Mouse (Mus musculus) liver, postnatal 0 days (tissue): Measurements from ENCODE around the gene 1700016H13Rik. TPM values are rescaled to one million over a fixed set of nuclear protein-coding genes. Genes with fewer than 3 reads are reported as not detected.

ENCODE experiments used
- ATAC-seq: fragments of 200-750 bp; cut with Nextera tagmentation; 2 replicates; pipeline ENCODE4 v1.8.0; 2017; ENCODE audit warnings: mild to moderate bottlenecking, moderate library complexity
- DNase-seq: peaks from one replicate; pipeline ENCODE4 v3.0.0-alpha.2; 2016
- H3K27ac ChIP-seq: fragments of 300-500 bp; sonication (generic); 2 replicates; pipeline ENCODE4 v1.5.1; 2014; ENCODE audit warnings: antibody characterized with exemption, moderate library complexity, mild to moderate bottlenecking, low read depth
- H3K27me3 ChIP-seq: fragments of 300-500 bp; sonication (generic); 2 replicates; pipeline ENCODE4 v1.6.1; 2014; ENCODE audit warnings: low read length, control low read depth, mixed read lengths; ENCODE audit not compliant: insufficient read depth
- H3K36me3 ChIP-seq: fragments of 300-500 bp; sonication (generic); replicated peaks from 2 replicates; pipeline ENCODE4 v1.6.1; 2014; ENCODE audit warnings: mild to moderate bottlenecking, control low read depth, low read length, moderate library complexity, mixed read lengths; ENCODE audit not compliant: insufficient read depth
- H3K4me1 ChIP-seq: fragments of 300-500 bp; sonication (generic); 2 replicates; pipeline ENCODE4 v1.6.1; 2014; ENCODE audit warnings: antibody characterized with exemption, mild to moderate bottlenecking, control low read depth; ENCODE audit not compliant: insufficient read depth
- H3K4me2 ChIP-seq: fragments of 300-500 bp; sonication (generic); 2 replicates; pipeline ENCODE4 v1.6.1; 2014; ENCODE audit warnings: low read depth, mild to moderate bottlenecking, low read length, moderate library complexity, mixed read lengths
- H3K4me3 ChIP-seq: fragments of 300-500 bp; sonication (generic); 2 replicates; pipeline ENCODE4 v1.5.1; 2014; ENCODE audit warnings: low read depth, low read length
- H3K9ac ChIP-seq: fragments of 300-500 bp; sonication (generic); replicated peaks from 2 replicates; pipeline ENCODE4 v1.6.1; 2014; ENCODE audit warnings: mild to moderate bottlenecking, moderate library complexity
- H3K9me3 ChIP-seq: fragments of 300-500 bp; sonication (generic); 2 replicates; pipeline ENCODE4 v1.6.1; 2016; ENCODE audit warnings: mild to moderate bottlenecking, control low read depth, low read length, mixed read lengths
- CTCF ChIP-seq: sonication (generic); IDR thresholded peaks from 2 replicates; pipeline ENCODE4 v1.5.1; 2016; ENCODE audit warnings: antibody characterized with exemption, low read depth
- EP300 ChIP-seq: IDR thresholded peaks from 2 replicates; pipeline ENCODE4 v1.6.1; 2016; ENCODE audit warnings: antibody characterized with exemption, low read depth, mild to moderate bottlenecking
- WGBS: fragments of 180-500 bp; shearing (Covaris S2); extraction: QIAGEN DNeasy Blood & Tissue Kit; methylation state at CpG from one replicate; pipeline ENCODE4 v1.1.7; 2014; ENCODE audit not compliant: insufficient replicate concordance; 5-methylcytosine and 5-hydroxymethylcytosine counted together
- polyA plus RNA-seq: library from polyadenylated mRNA; unstranded; fragments of >200 nt; fragmentation: Nextera tagmentation; extraction: Ambion mirVana; gene quantifications from 2 replicates; pipeline ENCODE4 v1.2.1, GENCODE M21; 2015

Gene 1700016H13Rik
- polyA plus RNA-seq, 1 experiment from 2014 or later, result not detected

DNA sequence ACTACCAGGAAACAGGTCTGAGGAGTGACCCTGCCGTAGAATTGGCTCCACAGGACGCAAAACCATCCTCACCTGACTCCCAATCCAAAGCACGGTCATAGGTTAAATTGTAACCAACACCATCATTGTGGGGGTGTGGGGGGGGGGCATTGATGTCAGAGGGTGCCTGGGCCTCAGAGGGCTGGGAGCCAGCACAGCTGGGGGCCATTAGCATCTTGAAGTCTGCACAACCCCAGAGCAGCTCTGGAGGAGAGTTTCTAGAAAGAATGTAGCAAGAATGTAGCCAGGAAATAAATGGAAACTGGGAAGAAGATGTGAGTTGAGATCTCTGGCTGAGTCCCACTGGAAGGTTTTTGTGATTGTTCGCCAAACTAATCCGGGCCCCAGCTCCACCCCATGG lies 56.9 kb downstream of the 1700016H13Rik start:
- no peak overlapping the region for H3K9ac ChIP-seq
- no peaks in the 10 kb centered on the region for H3K36me3 ChIP-seq
- no peak overlapping the region for H3K27ac ChIP-seq
- DNase-seq, result no peak
- H3K4me3 ChIP-seq, result no peak overlapping the region
- ATAC-seq, result no peak
- no peak for TF ChIP-seq CTCF
- no peak for TF ChIP-seq EP300
- H3K9me3 ChIP-seq, result no peaks in the 10 kb centered on the region
- no peaks in the 10 kb centered on the region for H3K27me3 ChIP-seq
- no peak overlapping the region for H3K4me2 ChIP-seq
- 77% methylated on average over 5 of the region's 5 CpGs for WGBS
- no peaks in the 10 kb centered on the region for H3K4me1 ChIP-seq

DNA sequence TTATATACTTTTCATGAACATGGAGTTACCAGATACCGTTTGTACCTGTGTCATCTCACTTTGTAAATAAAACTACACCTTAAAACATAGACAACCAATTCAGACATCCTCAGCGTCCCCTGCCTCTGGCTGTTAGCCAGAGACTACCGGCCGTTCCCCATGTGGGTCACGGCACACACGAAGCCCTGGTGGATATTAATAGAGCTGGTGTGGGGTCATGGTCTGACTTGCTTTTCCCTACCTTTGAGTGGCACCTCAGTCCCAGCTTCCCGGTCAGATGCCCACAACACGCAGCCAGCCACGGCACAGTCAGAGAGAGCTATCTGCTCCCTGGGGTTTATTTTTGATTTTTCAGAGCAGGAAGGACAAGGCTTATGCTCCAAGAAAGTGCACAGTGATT lies 57.5 kb downstream of the 1700016H13Rik start:
- TF ChIP-seq EP300, result no peak
- TF ChIP-seq CTCF, result no peak
- Histone ChIP-seq H3K9ac (no peak overlapping the region), H3K4me1 (no peaks in the 10 kb centered on the region), H3K4me3 (no peak overlapping the region), H3K36me3 (no peaks in the 10 kb centered on the region), H3K27me3 (no peaks in the 10 kb centered on the region), H3K27ac (no peak overlapping the region), H3K4me2 (no peak overlapping the region), H3K9me3 (no peaks in the 10 kb centered on the region)
- ATAC-seq, result no peak
- 81% methylated on average over 9 of the region's 9 CpGs for WGBS
- DNase-seq, result no peak

Other genes with a start within 250 kb of the 1700016H13Rik start
- 0.38 and 0.43 TPM in 2 replicates for gene Ptpn13, start 230.8 kb downstream of the 1700016H13Rik start, polyA plus RNA-seq
- 0.09 and 0.11 TPM in 2 replicates for gene Slc10a6, start 26.6 kb downstream of the 1700016H13Rik start, polyA plus RNA-seq
- 4.7 and 5.0 TPM in 2 replicates for gene Aff1, start 36.4 kb upstream of the 1700016H13Rik start, polyA plus RNA-seq